Mouse (Mus musculus) stomach, postnatal 0 days (tissue): ENCODE data around the gene 4930564D02Rik. TPM values are rescaled to one million over a fixed set of nuclear protein-coding genes. Genes with fewer than 3 reads are reported as not detected.

Source experiments
- ATAC-seq: fragments of 200-750 bp; cut with Nextera tagmentation; 2 replicates; pipeline ENCODE4 v1.8.0; 2017; ENCODE audit not compliant: low FRiP score, low TSS enrichment
- DNase-seq: peaks from one replicate; pipeline ENCODE4 v3.0.0-alpha.2; 2016; ENCODE audit warnings: low spot score
- H3K27ac ChIP-seq: fragments of 300-500 bp; sonication (generic); replicated peaks from 2 replicates; pipeline ENCODE4 v1.5.1; 2014; ENCODE audit warnings: mild to moderate bottlenecking, control low read depth
- H3K27me3 ChIP-seq: fragments of 300-500 bp; sonication (generic); 2 replicates; pipeline ENCODE4 v1.6.1; 2014; ENCODE audit warnings: low read length; ENCODE audit not compliant: control insufficient read depth, insufficient read depth
- H3K36me3 ChIP-seq: fragments of 300-500 bp; sonication (generic); 2 replicates; pipeline ENCODE4 v1.6.1; 2014; ENCODE audit warnings: low read length, mixed read lengths; ENCODE audit not compliant: control insufficient read depth, insufficient read depth
- H3K4me1 ChIP-seq: fragments of 300-500 bp; sonication (generic); replicated peaks from 2 replicates; pipeline ENCODE4 v1.6.1; 2014; ENCODE audit warnings: antibody characterized with exemption; ENCODE audit not compliant: control insufficient read depth, insufficient read depth
- H3K4me2 ChIP-seq: fragments of 300-500 bp; sonication (generic); replicated peaks from 2 replicates; pipeline ENCODE4 v1.6.1; 2014; ENCODE audit warnings: low read depth, mild to moderate bottlenecking, control low read depth, moderate library complexity
- H3K4me3 ChIP-seq: fragments of 300-500 bp; sonication (generic); 2 replicates; pipeline ENCODE4 v1.5.1; 2014; ENCODE audit warnings: low read depth, low read length, control low read depth
- H3K9ac ChIP-seq: fragments of 300-500 bp; sonication (generic); 2 replicates; pipeline ENCODE4 v1.6.1; 2014; ENCODE audit warnings: mild to moderate bottlenecking, low read length, control low read depth, mixed read lengths
- H3K9me3 ChIP-seq: fragments of 300-500 bp; sonication (generic); 2 replicates; pipeline ENCODE4 v1.6.1; 2016; ENCODE audit warnings: low read length; ENCODE audit not compliant: control insufficient read depth
- CTCF ChIP-seq: IDR thresholded peaks from 2 replicates; pipeline ENCODE4 v1.5.1; 2016; ENCODE audit warnings: antibody characterized with exemption, low read depth, mild to moderate bottlenecking, moderate library complexity
- EP300 ChIP-seq: optimal IDR thresholded peaks from 2 replicates; pipeline ENCODE3; 2016; ENCODE audit warnings: antibody characterized with exemption
- WGBS: fragments of 180-500 bp; shearing (Covaris S2); extraction: QIAGEN DNeasy Blood & Tissue Kit; methylation state at CpG from one replicate; pipeline ENCODE4 v1.1.7; 2014; 5-methylcytosine and 5-hydroxymethylcytosine counted together
- polyA plus RNA-seq: library from polyadenylated mRNA; unstranded; fragments of >200 nt; fragmentation: Nextera tagmentation; extraction: Ambion mirVana; gene quantifications from 2 replicates; pipeline ENCODE4 v1.2.1, GENCODE M21; 2015

4930564D02Rik gene
- polyA plus RNA-seq, 1 experiment from 2014 or later, result not detected

DNA sequence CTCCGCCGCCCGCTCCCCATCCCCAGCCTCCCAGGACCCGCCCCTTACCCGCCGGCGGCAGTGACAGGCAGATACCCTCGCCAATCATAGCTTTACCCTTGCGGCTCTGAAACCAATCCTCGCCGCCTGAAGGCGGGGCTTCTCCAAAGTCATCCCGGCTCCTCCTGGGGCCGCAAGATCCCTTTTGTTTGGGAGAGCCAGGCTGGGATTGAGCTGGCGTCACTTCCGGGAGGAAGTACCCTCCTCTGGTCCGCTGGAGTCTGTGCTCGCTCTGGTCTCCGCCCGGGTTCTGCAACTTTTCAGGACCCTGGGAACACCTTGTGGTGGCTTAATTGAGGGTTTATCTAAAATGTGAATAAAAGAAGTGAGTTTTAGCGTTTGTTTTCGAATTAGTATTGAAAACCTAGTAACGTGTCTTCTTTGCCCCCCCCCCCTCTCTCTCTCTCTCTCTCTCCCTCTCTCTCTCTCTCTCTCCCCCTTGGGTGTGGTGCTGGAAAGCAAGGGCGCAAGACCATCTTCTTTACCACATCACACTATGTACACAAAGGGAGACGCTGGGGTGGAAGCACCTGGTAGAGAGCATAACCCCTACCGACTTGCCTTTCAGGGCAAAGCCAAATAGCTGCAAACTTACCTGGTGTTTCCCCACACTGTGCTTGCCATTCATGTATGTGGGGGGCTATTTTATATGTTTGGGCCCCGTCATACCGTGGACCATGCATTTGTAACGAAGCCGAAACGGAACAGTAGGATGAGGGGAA, 13.5 kb upstream of the 4930564D02Rik start, which contains the start of gene Cttnbp2nl:
Cttnbp2nl (minus strand) TSS at position 210 of the 761 bp plus-strand sequence.
- under 1% methylated on average over 31 of the region's 31 CpGs for WGBS
- TF ChIP-seq EP300 (no peak), CTCF (peak; percentile 20; the same call in 1 of the 2 replicates)

DNA sequence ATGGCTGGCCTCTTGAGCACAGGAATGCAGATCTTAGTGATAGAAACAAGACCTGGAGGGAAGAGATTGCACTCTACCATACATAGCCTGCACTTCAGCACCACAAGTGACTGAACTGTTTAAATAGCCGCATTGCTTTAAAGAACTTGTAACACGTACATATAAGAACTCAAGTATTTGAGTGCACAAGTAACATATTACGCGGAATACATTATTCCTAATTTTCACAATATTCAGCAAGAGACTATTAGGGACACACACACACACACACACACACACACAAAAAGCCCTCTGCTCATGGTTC, 13.0 kb upstream of the 4930564D02Rik start:
- Histone ChIP-seq H3K4me3 (peak overlapping the region; percentile 87), H3K4me1 (peaks cover 3% of the 10 kb centered on the region), H3K27me3 (no peaks in the 10 kb centered on the region), H3K4me2 (peak overlapping the region; percentile 76), H3K9me3 (no peaks in the 10 kb centered on the region), H3K27ac (peak overlapping the region; percentile 91), H3K9ac (peak overlapping the region; percentile 52), H3K36me3 (no peaks in the 10 kb centered on the region)
- DNase-seq (no peak), ATAC-seq (no peak)
- TF ChIP-seq EP300 (no peak), CTCF (no peak)
- WGBS, result 63% methylated on average over 4 of the region's 4 CpGs

More for the DNA sequence above, 13.5 kb upstream of the 4930564D02Rik start, which contains the start of gene Cttnbp2nl:
- Histone ChIP-seq H3K27me3 (no peaks in the 10 kb centered on the region), H3K27ac (peak within 1 kb of the TSS; percentile 91), H3K4me3 (peak within 1 kb of the TSS; percentile 87), H3K9ac (peak within 1 kb of the TSS; percentile 86), H3K4me2 (peak within 1 kb of the TSS; percentile 76), H3K9me3 (no peaks in the 10 kb centered on the region), H3K4me1 (peaks cover 3% of the 10 kb centered on the region), H3K36me3 (no peaks in the 10 kb centered on the region)
- peak; percentile 94 for ATAC-seq
- peak; percentile 98 for DNase-seq

DNA sequence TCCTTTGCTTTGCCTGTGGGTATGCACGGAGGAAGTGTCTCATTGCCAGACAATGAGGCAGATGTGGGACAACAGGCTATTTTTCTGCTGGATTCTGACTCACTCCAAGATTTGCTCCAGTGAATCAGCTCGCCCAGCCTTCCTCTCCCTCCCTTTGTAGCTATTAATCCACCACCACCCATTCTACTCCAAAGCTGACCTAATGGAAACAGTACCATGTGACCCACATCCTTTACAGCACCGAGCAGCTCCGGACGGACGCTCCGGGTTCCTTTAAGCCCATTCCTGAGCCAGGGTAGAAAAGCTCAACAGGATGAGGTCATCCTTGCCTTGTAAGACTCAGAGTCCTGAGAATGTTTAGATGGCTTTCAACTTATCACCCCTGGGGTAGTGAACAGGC, 11.7 kb upstream of the 4930564D02Rik start:
- WGBS, result 29% methylated on average over 7 of the region's 7 CpGs
- TF ChIP-seq EP300 (peak; percentile 61), CTCF (no peak)
- no peak overlapping the region for H3K9ac ChIP-seq
- H3K36me3 ChIP-seq, result no peaks in the 10 kb centered on the region
- H3K27me3 ChIP-seq, result no peaks in the 10 kb centered on the region
- peak overlapping the region; percentile 14 for H3K4me2 ChIP-seq
- ATAC-seq (peak; percentile 86), DNase-seq (peak; percentile 54)
- no peaks in the 10 kb centered on the region for H3K9me3 ChIP-seq
- no peak overlapping the region for H3K4me3 ChIP-seq
- H3K27ac ChIP-seq, result peak overlapping the region; percentile 91
- H3K4me1 ChIP-seq, result peaks cover 3% of the 10 kb centered on the region

DNA sequence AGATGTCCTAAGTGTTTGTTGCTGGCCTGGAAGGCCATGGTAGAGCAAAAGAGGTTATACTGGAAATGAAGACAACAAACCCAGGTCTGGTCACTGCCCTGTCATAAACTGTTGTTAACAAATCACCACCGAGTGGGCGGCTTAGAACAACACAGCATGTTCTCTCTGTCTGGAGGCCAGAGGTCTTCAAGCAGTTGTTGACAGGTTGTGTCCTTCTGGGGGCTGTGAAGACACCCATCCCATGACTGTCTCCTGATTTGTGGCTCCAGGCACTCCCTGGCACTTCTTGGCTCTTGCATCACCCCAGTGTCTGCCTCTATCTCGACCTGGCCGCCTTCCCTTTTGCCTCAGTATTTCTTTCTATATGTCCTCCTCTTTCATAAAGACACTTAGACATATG, 11.0 kb upstream of the 4930564D02Rik start:
- Histone ChIP-seq H3K27ac (0 out of 2 replicates have a peak overlapping the region, but pooled peaks have one; percentile 91), H3K36me3 (no peaks in the 10 kb centered on the region), H3K4me2 (no peak overlapping the region), H3K27me3 (no peaks in the 10 kb centered on the region), H3K4me1 (peaks cover 3% of the 10 kb centered on the region), H3K4me3 (no peak overlapping the region), H3K9me3 (no peaks in the 10 kb centered on the region), H3K9ac (no peak overlapping the region)
- DNase-seq (no peak), ATAC-seq (no peak)
- TF ChIP-seq EP300 (no peak), CTCF (no peak)
- 73% methylated on average over 4 of the region's 4 CpGs for WGBS

DNA sequence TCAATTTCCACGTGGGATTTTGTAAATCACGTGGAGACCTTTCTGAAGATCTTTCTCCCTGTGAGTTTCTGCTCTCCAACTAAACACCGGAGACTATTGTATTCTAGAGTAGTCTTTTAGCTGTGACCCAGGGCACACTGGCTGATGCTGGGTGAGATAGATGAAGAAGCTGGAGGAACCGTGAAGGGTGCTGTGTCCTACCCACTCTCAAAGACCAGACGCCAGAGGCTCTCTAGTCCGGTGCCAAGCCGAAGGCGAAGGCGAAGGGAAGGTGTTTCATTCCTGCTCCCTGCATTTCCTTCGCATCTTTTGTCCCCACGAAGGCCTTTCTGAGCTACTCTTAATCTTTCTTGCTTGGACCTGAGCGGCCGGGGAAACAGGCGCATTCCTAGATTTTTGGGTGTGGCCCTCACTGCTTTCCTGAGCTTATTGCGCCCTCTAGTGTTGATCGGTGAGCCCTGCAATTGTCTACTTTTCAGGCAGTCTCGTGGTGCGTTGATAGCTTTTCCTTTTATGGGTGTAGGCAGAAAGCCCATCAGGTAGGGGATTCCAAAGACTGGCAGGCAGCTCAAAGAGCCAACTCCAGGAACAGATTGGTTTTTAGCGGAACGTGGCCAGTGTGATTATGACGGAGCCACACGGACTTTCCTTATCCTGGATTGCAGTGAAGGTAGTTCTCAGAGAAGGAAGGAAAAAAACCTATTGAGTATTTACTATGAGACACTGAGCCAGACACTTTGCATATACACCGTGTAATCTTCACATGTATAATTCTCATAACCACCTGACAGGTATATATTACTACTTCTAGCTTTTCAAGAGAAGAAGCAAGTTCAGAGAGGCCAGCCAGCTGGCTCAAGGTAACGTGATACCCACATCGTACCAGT, 7.8 kb upstream of the 4930564D02Rik start:
- TF ChIP-seq CTCF (peak; percentile 99), EP300 (no peak)
- 10% methylated on average over 25 of the region's 25 CpGs for WGBS
- ATAC-seq, result peak; percentile 16; the same call in 1 of the 2 replicates

More for the DNA sequence above, 7.8 kb upstream of the 4930564D02Rik start:
- H3K4me1 ChIP-seq, result peaks cover 3% of the 10 kb centered on the region
- peak overlapping the region; percentile 45 for H3K27ac ChIP-seq
- H3K36me3 ChIP-seq, result no peaks in the 10 kb centered on the region
- DNase-seq, result peak; percentile 86
- H3K9ac ChIP-seq, result 0 out of 2 replicates have a peak overlapping the region, but pooled peaks have one; percentile 14
- H3K9me3 ChIP-seq, result no peaks in the 10 kb centered on the region
- no peaks in the 10 kb centered on the region for H3K27me3 ChIP-seq
- H3K4me2 ChIP-seq, result peak overlapping the region; percentile 50
- H3K4me3 ChIP-seq, result peak overlapping the region; percentile 22; the same call in 1 of the 2 replicates
